Mouse (Mus musculus) thymus, postnatal 10 days (tissue): ENCODE results near the gene Hsd17b3.

ENCODE experiments used
- DNase-seq, 2 experiments: peaks; one replicate each; pipeline ENCODE4 v3.0.0; 2021; ENCODE audit warnings: low spot score in 2 of 2

Gene Hsd17b3

DNA sequence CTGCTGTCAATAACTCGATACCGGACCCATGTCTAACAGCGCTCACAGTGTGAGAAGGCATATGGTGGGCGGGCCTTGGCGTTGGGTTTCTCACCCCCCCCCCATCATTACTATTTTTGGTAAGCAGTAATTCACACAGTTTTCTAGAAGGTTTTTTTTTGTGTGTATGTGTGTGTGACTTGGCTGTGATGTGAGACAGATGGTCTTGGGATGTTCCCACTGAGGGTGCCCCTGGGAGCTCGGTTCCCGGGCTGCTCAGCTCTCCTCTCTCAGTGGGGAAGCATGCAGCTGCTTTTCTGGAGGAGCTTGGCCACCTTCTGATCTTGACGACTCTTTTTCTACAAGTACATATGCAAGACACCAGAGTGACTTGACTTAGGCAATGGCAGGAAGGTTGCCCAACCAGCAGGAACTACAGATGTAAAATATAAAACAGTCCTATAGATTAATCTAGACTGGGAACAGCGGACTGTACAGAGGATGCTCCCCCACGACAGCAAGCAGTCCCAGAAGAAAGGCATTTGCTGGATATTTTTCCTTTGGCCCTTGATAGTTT, 70.4 kb downstream of the Hsd17b3 start:
- no peak for DNase-seq

DNA sequence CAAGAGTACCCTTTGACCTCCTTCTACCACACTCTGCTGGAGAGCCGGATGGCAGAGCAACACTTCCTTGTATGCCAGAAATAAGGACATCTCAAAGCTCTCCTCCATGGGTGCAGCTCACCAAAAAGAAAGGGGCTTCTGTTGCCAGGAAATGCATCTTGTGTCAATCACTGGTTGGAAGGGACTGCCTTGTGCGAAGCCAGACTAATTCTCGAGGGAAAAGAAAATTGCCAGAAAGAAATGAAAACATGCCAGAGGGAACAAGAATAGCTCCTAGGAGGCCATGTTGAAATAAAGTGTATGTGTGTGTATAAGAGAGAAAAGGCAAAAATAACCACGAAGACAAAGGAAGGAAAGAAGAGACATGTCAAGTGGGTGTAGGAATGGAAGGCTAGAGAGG, 73.0 kb downstream of the Hsd17b3 start:
- DNase-seq: no peak

DNA sequence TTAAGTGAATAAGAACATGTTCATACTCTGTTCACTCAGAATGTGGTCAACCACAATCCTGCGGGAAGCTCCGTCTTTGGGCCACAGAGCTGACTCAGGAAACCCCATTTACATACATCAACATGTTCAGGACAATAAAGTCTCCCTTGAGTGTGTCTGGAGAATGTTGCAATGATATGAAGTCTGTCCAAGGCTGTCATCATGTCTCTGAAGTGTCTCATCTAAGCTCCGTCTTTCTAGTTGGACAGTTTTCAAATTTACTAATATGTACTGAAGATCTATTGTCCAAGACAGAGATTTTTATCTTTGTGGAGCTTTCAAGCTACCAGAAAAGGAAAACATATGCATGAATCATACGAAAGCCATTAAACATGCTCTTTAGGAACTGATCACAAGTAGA, 77.9 kb downstream of the Hsd17b3 start:
- DNase-seq: no peak
